Mouse (Mus musculus): Measurements from ENCODE around the gene Bicc1. TPM values are rescaled to one million over a fixed set of nuclear protein-coding genes. Genes with fewer than 3 reads are reported as not detected.

The Bicc1 gene
- polyA plus RNA-seq, 1 experiment from 2014 or later = 13.7 TPM

DNA sequence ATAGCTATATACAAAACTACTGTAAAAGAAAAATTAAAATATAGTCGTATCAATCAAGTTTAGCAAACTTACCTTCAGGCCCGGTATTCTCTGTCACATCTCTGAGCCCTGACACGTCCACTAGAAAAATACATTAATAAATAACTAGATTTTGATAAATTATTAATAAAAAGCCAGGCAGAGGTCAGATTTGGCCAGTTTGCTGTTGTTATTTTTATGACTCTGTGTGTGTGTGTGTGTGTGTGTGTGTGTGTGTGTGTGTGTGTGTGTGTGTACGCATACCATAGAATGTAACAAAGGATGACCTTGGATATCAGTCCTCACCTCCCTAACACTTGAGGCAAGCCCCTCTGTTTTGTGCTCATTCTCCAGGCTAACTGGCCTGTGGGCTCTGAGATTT, 22.4 kb upstream of the Bicc1 start:
- Histone ChIP-seq H3K27me3 (no peaks in the 10 kb centered on the region), H3K4me1 (no peaks in the 10 kb centered on the region), H3K9ac (no peak overlapping the region), H3K9me3 (replicated peaks) (no peaks in the 10 kb centered on the region), H3K4me2 (replicated peaks) (no peak overlapping the region), H3K4me3 (no peak overlapping the region), H3K27ac (no peak overlapping the region), H3K36me3 (no peaks in the 10 kb centered on the region)
- WGBS = 90% methylated on average over 4 of the region's 4 CpGs
- no peak for ATAC-seq (ENCODE audit: low FRiP score)

DNA sequence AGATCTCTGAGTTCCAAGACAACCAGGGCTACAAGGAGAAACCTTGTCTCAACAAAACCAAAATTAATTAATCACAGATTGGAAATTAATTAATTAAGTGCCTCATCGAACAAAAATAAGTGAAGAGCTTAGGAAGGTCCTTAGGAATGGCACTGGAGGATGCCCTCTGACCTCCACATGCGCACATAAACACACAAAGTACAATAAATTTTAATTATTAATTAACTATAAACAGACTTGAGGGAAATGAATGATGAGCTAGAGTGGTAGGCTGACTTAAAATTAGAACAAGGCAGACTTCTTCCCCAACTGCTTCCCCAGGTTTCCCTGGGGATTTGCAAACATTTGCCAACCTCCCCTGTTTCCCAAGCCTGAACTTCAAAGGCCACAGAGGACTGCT, 21.6 kb upstream of the Bicc1 start:
- Histone ChIP-seq H3K4me1 (no peaks in the 10 kb centered on the region), H3K4me3 (no peak overlapping the region), H3K9me3 (replicated peaks) (no peaks in the 10 kb centered on the region), H3K27me3 (no peaks in the 10 kb centered on the region), H3K36me3 (no peaks in the 10 kb centered on the region), H3K27ac (no peak overlapping the region), H3K4me2 (replicated peaks) (no peak overlapping the region), H3K9ac (no peak overlapping the region)
- ATAC-seq (ENCODE audit: low FRiP score) = no peak
- 86% methylated on average over 2 of the region's 2 CpGs for WGBS

DNA sequence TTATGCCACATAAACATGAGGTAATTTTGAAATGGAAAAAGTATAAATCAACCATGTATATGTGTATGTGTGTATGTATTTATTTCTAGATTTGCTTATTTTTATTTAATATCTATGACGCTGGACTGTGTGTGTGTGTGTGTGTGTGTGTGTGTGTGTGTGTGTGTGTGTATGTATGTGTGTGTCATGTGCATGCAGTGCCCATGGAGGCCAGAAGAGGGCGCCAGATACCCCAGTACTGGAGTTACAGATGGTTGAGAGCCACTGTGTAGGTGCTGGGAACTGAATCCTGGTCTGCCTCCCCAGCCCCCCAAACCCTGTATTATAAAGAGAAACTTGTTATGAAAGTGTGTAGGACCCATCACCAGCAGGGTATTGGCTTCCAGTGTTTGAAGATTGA, 20.6 kb upstream of the Bicc1 start:
- no peak for ATAC-seq (ENCODE audit: low FRiP score)
- 67% methylated on average over 2 of the region's 2 CpGs for WGBS

DNA sequence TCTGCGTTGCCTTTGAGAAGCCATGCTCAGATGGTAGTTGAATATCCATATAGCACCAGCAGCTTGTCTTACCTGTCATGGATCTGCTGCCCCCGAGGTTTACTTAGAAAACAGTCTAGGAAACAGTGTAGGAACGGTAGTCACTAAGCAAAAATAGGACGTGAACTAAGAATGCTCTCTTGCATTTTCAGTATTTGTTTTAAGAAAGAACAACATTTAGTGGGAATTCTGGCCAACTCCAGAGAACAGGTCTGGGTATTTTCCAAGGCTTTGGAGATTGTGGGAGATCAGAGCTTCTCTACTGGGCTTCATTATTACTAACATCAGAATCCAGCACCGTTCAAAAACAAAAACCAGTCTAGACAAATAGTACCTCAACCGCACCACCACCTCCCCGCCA, 17.7 kb upstream of the Bicc1 start:
- WGBS = 87% methylated on average over 7 of the region's 7 CpGs
- no peaks in the 10 kb centered on the region for H3K9me3 ChIP-seq (replicated peaks)
- no peaks in the 10 kb centered on the region for H3K36me3 ChIP-seq
- H3K27ac ChIP-seq = no peak overlapping the region
- H3K4me1 ChIP-seq = no peaks in the 10 kb centered on the region
- H3K27me3 ChIP-seq = no peaks in the 10 kb centered on the region
- no peak overlapping the region for H3K4me3 ChIP-seq
- no peak overlapping the region for H3K4me2 ChIP-seq (replicated peaks)
- ATAC-seq (ENCODE audit: low FRiP score) = no peak
- no peak overlapping the region for H3K9ac ChIP-seq

More for the DNA sequence above, 20.6 kb upstream of the Bicc1 start:
- Histone ChIP-seq H3K36me3 (no peaks in the 10 kb centered on the region), H3K9ac (no peak overlapping the region), H3K9me3 (replicated peaks) (no peaks in the 10 kb centered on the region), H3K4me1 (no peaks in the 10 kb centered on the region), H3K4me3 (no peak overlapping the region), H3K27ac (no peak overlapping the region), H3K27me3 (no peaks in the 10 kb centered on the region), H3K4me2 (replicated peaks) (no peak overlapping the region)

DNA sequence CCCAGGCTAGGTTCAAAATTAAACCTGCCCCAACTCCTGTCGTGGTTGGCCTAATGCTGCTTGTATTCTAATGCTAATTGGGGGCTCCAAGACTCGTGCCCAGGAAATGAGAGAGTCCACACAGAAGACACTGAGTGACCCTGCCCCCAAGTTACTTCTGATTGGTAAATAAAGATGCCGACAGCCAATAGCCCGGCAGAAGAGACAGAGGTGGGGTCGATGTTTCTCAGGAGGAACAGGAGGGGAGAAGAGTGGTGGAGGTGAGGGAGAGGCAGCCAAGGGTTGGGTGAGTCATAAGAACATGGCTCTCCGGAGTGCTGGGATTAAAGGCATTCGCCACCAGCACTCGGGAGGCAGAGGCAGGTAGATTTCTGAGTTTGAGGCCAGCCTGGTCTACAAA, 16.8 kb upstream of the Bicc1 start:
- H3K27ac ChIP-seq = no peak overlapping the region
- no peak overlapping the region for H3K9ac ChIP-seq
- no peak for ATAC-seq (ENCODE audit: low FRiP score)
- 77% methylated on average over 8 of the region's 8 CpGs for WGBS
- no peaks in the 10 kb centered on the region for H3K4me1 ChIP-seq
- no peaks in the 10 kb centered on the region for H3K9me3 ChIP-seq (replicated peaks)
- H3K4me3 ChIP-seq = no peak overlapping the region
- H3K4me2 ChIP-seq (replicated peaks) = no peak overlapping the region
- no peaks in the 10 kb centered on the region for H3K36me3 ChIP-seq
- no peaks in the 10 kb centered on the region for H3K27me3 ChIP-seq

DNA sequence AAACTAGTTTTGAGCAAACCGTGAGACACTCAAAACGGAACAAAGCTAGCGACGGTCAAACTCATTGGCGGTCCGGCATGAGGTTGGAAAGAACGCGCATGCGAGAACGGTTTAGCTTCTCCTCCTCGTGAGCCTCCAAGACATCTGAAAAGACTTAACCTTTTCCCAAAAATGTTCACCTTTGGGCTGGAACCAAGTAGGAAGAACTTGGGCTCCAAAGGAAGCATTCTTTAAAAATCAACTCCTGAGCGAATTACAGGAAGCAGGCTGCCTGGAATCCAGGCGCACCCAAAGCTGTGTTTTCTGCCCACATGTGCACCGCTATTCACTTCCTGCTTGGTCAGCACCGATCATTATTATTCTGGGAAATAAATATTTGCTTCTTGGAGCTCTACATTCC, 15.8 kb upstream of the Bicc1 start:
- Histone ChIP-seq H3K27ac (no peak overlapping the region), H3K9ac (no peak overlapping the region), H3K9me3 (replicated peaks) (no peaks in the 10 kb centered on the region), H3K36me3 (no peaks in the 10 kb centered on the region), H3K27me3 (no peaks in the 10 kb centered on the region), H3K4me1 (no peaks in the 10 kb centered on the region), H3K4me3 (no peak overlapping the region), H3K4me2 (replicated peaks) (no peak overlapping the region)
- 93% methylated on average over 15 of the region's 15 CpGs for WGBS
- no peak for ATAC-seq (ENCODE audit: low FRiP score)

DNA sequence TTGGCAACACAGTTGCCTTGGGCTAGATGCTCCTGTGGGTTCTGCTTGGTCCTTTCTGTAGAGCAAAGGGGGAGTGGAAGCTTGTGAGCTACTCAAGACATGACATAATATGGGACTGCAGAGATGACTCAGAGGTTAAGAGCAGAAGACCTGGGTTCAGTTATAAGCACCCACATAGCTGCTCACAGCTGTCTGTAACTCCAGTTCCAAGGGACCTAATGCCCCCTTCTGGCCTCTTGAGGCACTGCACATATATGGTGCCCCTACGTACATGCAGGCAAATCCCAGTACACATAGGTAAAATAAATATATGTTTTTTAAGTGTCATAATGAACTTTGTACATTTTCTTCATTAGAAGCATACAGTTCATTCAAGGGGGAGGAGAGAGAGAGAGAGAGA, 11.9 kb upstream of the Bicc1 start:
- Histone ChIP-seq H3K4me1 (no peaks in the 10 kb centered on the region), H3K27ac (no peak overlapping the region), H3K36me3 (no peaks in the 10 kb centered on the region), H3K4me3 (no peak overlapping the region), H3K9ac (no peak overlapping the region), H3K4me2 (replicated peaks) (no peak overlapping the region), H3K27me3 (no peaks in the 10 kb centered on the region), H3K9me3 (replicated peaks) (no peaks in the 10 kb centered on the region)
- no peak for ATAC-seq (ENCODE audit: low FRiP score)
- WGBS = 97% methylated on average over 1 of the region's 1 CpGs

DNA sequence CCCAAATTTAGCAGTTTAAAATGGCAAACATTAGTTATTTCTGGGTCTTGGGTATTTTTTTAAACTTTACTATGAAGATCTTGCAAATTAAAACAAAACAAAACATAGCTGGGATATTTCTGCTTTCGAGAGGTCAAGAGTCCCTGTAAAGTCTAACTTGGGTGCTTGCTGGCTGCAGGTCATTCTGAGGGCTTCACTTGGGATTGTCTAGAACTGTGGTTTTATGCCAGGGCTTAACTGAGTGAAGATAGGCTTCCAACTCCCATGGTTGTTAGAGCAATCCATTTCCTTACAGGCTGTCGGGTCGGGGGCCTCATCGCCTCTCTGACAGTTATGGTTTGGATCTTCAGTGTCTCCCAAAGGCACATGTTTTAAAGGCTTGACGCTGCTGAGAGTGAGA, 11.3 kb upstream of the Bicc1 start:
- Histone ChIP-seq H3K36me3 (no peaks in the 10 kb centered on the region), H3K9me3 (replicated peaks) (no peaks in the 10 kb centered on the region), H3K27ac (no peak overlapping the region), H3K4me2 (replicated peaks) (no peak overlapping the region), H3K4me3 (no peak overlapping the region), H3K27me3 (no peaks in the 10 kb centered on the region), H3K4me1 (no peaks in the 10 kb centered on the region), H3K9ac (no peak overlapping the region)
- 92% methylated on average over 5 of the region's 5 CpGs for WGBS
- ATAC-seq (ENCODE audit: low FRiP score) = no peak

DNA sequence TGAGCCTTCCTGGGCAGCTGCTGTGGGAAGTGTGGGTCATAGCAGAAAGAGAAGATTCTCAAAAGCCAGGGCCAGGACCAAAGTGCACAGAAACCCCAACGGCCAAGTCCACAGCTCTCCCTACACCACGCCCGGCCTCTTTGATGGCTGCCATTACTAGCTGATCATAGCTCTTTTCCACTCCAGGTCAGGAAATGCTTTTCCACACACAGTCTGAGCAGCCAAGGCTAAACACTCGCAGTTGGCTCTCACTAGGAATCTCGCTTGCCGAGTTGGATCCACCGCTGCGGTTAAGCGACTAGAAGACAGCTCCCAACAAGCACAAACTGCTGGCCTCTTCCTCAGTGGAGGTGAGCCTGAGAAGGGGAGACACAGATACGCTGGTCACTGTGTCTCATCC, 10.3 kb upstream of the Bicc1 start:
- Histone ChIP-seq H3K27ac (no peak overlapping the region), H3K4me1 (no peaks in the 10 kb centered on the region), H3K4me3 (no peak overlapping the region), H3K9ac (no peak overlapping the region), H3K27me3 (no peaks in the 10 kb centered on the region), H3K9me3 (replicated peaks) (no peaks in the 10 kb centered on the region), H3K4me2 (replicated peaks) (no peak overlapping the region), H3K36me3 (no peaks in the 10 kb centered on the region)
- ATAC-seq (ENCODE audit: low FRiP score) = no peak
- 84% methylated on average over 10 of the region's 10 CpGs for WGBS

DNA sequence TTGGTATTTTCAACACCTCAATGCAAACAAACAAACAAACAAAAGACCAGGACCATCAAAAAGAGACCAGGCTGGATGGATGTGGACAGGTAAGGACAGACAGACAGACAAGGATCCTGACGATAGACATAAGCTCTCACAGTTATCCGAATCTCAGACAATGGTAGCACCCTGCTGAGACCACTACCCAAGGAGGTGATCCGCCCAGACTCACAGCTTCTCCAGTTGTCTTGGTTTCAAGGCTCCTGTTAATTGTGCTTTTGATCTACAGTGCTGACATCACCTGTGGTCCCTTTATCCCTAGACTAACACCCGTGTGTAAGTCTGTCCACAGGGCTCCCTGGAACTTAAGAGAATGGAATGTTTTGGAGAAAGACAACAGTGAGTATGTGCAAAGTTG, 9.7 kb upstream of the Bicc1 start:
- Histone ChIP-seq H3K27me3 (no peaks in the 10 kb centered on the region), H3K36me3 (no peaks in the 10 kb centered on the region), H3K9me3 (replicated peaks) (no peaks in the 10 kb centered on the region), H3K9ac (no peak overlapping the region), H3K27ac (no peak overlapping the region), H3K4me2 (replicated peaks) (no peak overlapping the region), H3K4me3 (no peak overlapping the region), H3K4me1 (no peaks in the 10 kb centered on the region)
- 48% methylated on average over 4 of the region's 4 CpGs for WGBS
- no peak for ATAC-seq (ENCODE audit: low FRiP score)

DNA sequence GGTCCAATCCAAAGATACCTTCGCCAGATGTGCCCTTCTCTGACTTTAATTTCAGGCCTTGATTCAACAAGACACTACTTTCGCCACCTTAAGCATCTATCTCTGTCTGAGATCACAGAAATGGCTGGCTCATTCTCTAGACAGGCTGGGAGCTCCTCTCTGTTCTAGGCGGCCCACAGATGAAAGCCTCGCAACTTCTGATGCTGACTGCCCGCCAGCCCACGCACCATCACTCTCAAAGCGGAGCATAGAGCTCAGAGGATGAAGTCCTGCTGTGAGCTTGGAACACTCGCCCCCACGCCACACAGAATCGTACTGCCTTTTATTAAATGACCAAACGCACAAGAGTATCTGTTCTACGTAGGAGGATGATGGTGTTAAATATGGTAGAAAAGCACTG, 949 bp upstream of the Bicc1 start:
- no peak for ATAC-seq (ENCODE audit: low FRiP score)
- Histone ChIP-seq H3K4me1 (peaks cover 6% of the 10 kb centered on the region; the same call in 1 of the 2 replicates), H3K27ac (no peak overlapping the region), H3K9ac (no peak overlapping the region), H3K4me3 (no peak overlapping the region), H3K27me3 (peaks cover 19% of the 10 kb centered on the region), H3K9me3 (replicated peaks) (no peaks in the 10 kb centered on the region), H3K36me3 (no peaks in the 10 kb centered on the region), H3K4me2 (replicated peaks) (no peak overlapping the region)
- WGBS = 78% methylated on average over 12 of the region's 12 CpGs

DNA sequence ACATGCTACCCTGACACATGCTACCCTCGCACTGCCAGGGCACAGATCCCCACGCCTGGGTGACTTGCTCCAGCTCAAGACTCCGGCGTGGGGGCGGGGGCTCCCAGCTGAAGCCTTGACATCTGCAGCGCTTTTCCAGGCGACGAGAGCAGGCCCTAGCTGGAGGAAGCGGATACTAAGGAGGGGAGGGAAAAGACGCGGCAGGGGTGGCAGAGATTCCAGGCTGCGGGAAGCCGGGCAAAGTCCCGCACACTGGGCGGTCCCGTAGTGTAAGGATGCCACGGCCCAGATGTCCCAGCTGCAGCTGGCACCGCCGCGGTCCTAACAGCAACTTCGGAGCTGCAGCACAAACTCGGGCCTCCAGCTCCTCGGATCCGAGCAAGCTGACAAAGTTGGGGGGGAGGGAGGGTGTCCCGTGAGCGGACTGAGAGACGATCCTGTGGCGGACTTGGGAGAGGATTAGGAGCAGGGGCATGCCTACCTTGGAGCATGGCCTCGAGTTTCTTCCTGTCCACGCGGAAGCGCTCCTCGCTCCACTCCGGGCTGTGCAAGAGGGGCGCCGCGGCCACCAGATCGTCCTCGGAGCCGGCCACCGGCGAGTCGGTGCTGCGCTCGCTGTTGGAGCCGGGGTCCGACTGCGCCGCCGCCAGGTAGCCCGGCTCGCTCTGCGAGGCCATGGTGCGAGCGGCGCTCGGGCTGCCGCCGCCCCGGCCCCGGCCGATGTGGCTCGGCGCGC, 392 bp downstream of the Bicc1 start:
- Histone ChIP-seq H3K36me3 (no peaks in the 10 kb centered on the region), H3K9ac (peak overlapping the region; percentile 76), H3K27me3 (peaks cover 19% of the 10 kb centered on the region), H3K4me1 (peaks cover 6% of the 10 kb centered on the region; the same call in 1 of the 2 replicates), H3K9me3 (replicated peaks) (no peaks in the 10 kb centered on the region), H3K4me3 (peak overlapping the region; percentile 71), H3K4me2 (replicated peaks) (peak overlapping the region; percentile 95), H3K27ac (no peak overlapping the region)
- 0% methylated on average over 50 of the region's 65 CpGs for WGBS
- peak; percentile 88 for ATAC-seq (ENCODE audit: low FRiP score)

DNA sequence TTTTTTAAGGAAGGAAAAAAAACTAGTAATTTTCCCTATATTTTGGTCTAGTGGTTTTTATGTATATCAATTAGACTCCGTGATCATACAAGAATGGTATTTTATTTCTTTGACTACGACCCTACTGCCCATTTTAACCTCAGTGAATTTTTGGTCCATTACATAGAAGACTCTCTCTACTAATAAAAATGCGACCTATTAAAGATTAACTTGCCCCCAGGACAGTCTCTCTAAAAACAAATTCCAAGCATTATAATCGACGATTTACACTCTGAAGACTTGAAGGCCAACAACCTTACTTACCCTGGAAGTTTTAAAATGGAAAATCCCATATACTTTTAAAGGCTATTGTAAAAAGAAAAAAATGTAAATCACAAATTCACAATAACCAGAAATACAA, 2.9 kb downstream of the Bicc1 start:
- WGBS = 84% methylated on average over 5 of the region's 5 CpGs
- Histone ChIP-seq H3K4me2 (replicated peaks) (no peak overlapping the region), H3K27me3 (peaks cover 16% of the 10 kb centered on the region), H3K27ac (no peak overlapping the region), H3K36me3 (no peaks in the 10 kb centered on the region), H3K9me3 (replicated peaks) (no peaks in the 10 kb centered on the region), H3K9ac (no peak overlapping the region), H3K4me1 (peaks cover 6% of the 10 kb centered on the region; the same call in 1 of the 2 replicates), H3K4me3 (no peak overlapping the region)
- ATAC-seq (ENCODE audit: low FRiP score) = no peak

Measured in hindbrain, embryonic 12.5 days (tissue).